Mouse (Mus musculus): ENCODE data around the gene Cldn4. TPM values are rescaled to one million over a fixed set of nuclear protein-coding genes. Genes with fewer than 3 reads are reported as not detected.

Cldn4 gene
- polyA plus RNA-seq, 1 experiment from 2014 or later, result 59.1 TPM

DNA sequence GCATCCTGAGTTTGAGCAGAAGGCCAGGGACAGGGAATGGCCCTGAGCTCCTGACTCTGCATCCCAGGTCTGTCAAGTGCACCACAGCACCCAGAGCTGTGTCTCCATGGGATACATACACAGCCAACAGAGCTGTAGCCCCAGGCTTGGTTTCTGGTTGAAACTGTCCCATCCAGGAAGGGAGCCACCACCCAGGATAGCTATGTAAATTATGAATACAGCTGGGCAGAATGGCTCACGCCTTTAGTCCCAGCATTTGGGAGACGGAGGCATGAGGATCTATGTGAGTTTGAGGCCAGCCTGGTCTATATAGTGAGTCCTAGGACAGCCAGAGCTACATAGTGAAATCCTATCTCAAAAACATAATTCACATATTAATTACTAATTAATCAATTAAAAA lies 16.7 kb downstream of the Cldn4 start:
- no peak for TF ChIP-seq CTCF (IDR thresholded peaks at IDR 0.05; ENCODE audit: low read depth)
- ATAC-seq (replicated peaks; ENCODE audit: low FRiP score, low read depth) (no peak), DNase-seq (ENCODE audit: low spot score) (no peak)
- no peaks in the 10 kb centered on the region for H3K27me3 ChIP-seq (ENCODE audit: insufficient read depth, low read length)
- no peak overlapping the region for H3K27ac ChIP-seq
- H3K4me2 ChIP-seq (ENCODE audit: low read length), result no peak overlapping the region
- H3K9ac ChIP-seq (ENCODE audit: low read depth, low read length), result no peak overlapping the region
- 90% methylated on average over 2 of the region's 2 CpGs for WGBS
- no peak overlapping the region for H3K4me3 ChIP-seq (replicated peaks; ENCODE audit: low read depth, low read length)
- no peaks in the 10 kb centered on the region for H3K9me3 ChIP-seq (replicated peaks; ENCODE audit: low read length)
- H3K4me1 ChIP-seq (replicated peaks; ENCODE audit: insufficient read depth, low read length), result no peaks in the 10 kb centered on the region
- peaks cover 5% of the 10 kb centered on the region; the same call in 1 of the 2 replicates for H3K36me3 ChIP-seq (ENCODE audit: insufficient read depth, low read length)

- H3K4me3 ChIP-seq (replicated peaks; ENCODE audit: low read depth, low read length), result no peak overlapping the region
- WGBS, result 69% methylated on average over 4 of the region's 4 CpGs
- no peak overlapping the region for H3K9ac ChIP-seq (ENCODE audit: low read depth, low read length)
- no peak overlapping the region for H3K27ac ChIP-seq
- no peaks in the 10 kb centered on the region for H3K36me3 ChIP-seq (ENCODE audit: insufficient read depth, low read length)
- DNase-seq (ENCODE audit: low spot score), result no peak
- H3K27me3 ChIP-seq (ENCODE audit: insufficient read depth, low read length), result no peaks in the 10 kb centered on the region
- H3K9me3 ChIP-seq (replicated peaks; ENCODE audit: low read length), result no peaks in the 10 kb centered on the region
- H3K4me2 ChIP-seq (ENCODE audit: low read length), result no peak overlapping the region
- ATAC-seq (replicated peaks; ENCODE audit: low FRiP score, low read depth), result no peak
- no peaks in the 10 kb centered on the region for H3K4me1 ChIP-seq (replicated peaks; ENCODE audit: insufficient read depth, low read length)
- TF ChIP-seq CTCF (IDR thresholded peaks at IDR 0.05; ENCODE audit: low read depth), result no peak
These were observed 20.0 kb downstream of the Cldn4 start for GRCm38 (mm10) chr5:134926726-134927125.

- no peak for DNase-seq (ENCODE audit: low spot score)
- no peak overlapping the region for H3K4me2 ChIP-seq (ENCODE audit: low read length)
- H3K27ac ChIP-seq, result no peak overlapping the region
- H3K4me1 ChIP-seq (replicated peaks; ENCODE audit: insufficient read depth, low read length), result no peaks in the 10 kb centered on the region
- no peak overlapping the region for H3K4me3 ChIP-seq (replicated peaks; ENCODE audit: low read depth, low read length)
- no peaks in the 10 kb centered on the region for H3K27me3 ChIP-seq (ENCODE audit: insufficient read depth, low read length)
- WGBS, result 65% methylated on average over 6 of the region's 6 CpGs
- H3K9ac ChIP-seq (ENCODE audit: low read depth, low read length), result no peak overlapping the region
- no peak for TF ChIP-seq CTCF (IDR thresholded peaks at IDR 0.05; ENCODE audit: low read depth)
- ATAC-seq (replicated peaks; ENCODE audit: low FRiP score, low read depth), result no peak
- no peaks in the 10 kb centered on the region for H3K36me3 ChIP-seq (ENCODE audit: insufficient read depth, low read length)
- no peaks in the 10 kb centered on the region for H3K9me3 ChIP-seq (replicated peaks; ENCODE audit: low read length)
These were observed 23.6 kb downstream of the Cldn4 start for GRCm38 (mm10) chr5:134923141-134923540.

- no peaks in the 10 kb centered on the region for H3K36me3 ChIP-seq (ENCODE audit: insufficient read depth, low read length)
- DNase-seq (ENCODE audit: low spot score) (no peak), ATAC-seq (replicated peaks; ENCODE audit: low FRiP score, low read depth) (no peak)
- H3K4me2 ChIP-seq (ENCODE audit: low read length), result no peak overlapping the region
- H3K4me1 ChIP-seq (replicated peaks; ENCODE audit: insufficient read depth, low read length), result no peaks in the 10 kb centered on the region
- H3K9ac ChIP-seq (ENCODE audit: low read depth, low read length), result no peak overlapping the region
- H3K9me3 ChIP-seq (replicated peaks; ENCODE audit: low read length), result no peaks in the 10 kb centered on the region
- no peak overlapping the region for H3K27ac ChIP-seq
- H3K27me3 ChIP-seq (ENCODE audit: insufficient read depth, low read length), result no peaks in the 10 kb centered on the region
- no peak overlapping the region for H3K4me3 ChIP-seq (replicated peaks; ENCODE audit: low read depth, low read length)
- 87% methylated on average over 8 of the region's 8 CpGs for WGBS
- TF ChIP-seq CTCF (IDR thresholded peaks at IDR 0.05; ENCODE audit: low read depth), result no peak
These were observed 25.6 kb downstream of the Cldn4 start for GRCm38 (mm10) chr5:134921106-134921505.

- 78% methylated on average over 6 of the region's 6 CpGs for WGBS
- H3K27ac ChIP-seq, result no peak overlapping the region
- DNase-seq (ENCODE audit: low spot score), result no peak
- no peaks in the 10 kb centered on the region for H3K27me3 ChIP-seq (ENCODE audit: insufficient read depth, low read length)
- H3K4me2 ChIP-seq (ENCODE audit: low read length), result no peak overlapping the region
- ATAC-seq (replicated peaks; ENCODE audit: low FRiP score, low read depth), result no peak
- no peaks in the 10 kb centered on the region for H3K4me1 ChIP-seq (replicated peaks; ENCODE audit: insufficient read depth, low read length)
- H3K9me3 ChIP-seq (replicated peaks; ENCODE audit: low read length), result no peaks in the 10 kb centered on the region
- H3K36me3 ChIP-seq (ENCODE audit: insufficient read depth, low read length), result no peaks in the 10 kb centered on the region
- no peak overlapping the region for H3K4me3 ChIP-seq (replicated peaks; ENCODE audit: low read depth, low read length)
- no peak for TF ChIP-seq CTCF (IDR thresholded peaks at IDR 0.05; ENCODE audit: low read depth)
- no peak overlapping the region for H3K9ac ChIP-seq (ENCODE audit: low read depth, low read length)
These were observed 26.5 kb downstream of the Cldn4 start for GRCm38 (mm10) chr5:134920106-134920687.

GRCm38 (mm10) chr5:134919097-134919496 lies 27.6 kb downstream of the Cldn4 start:
- no peak for TF ChIP-seq CTCF (IDR thresholded peaks at IDR 0.05; ENCODE audit: low read depth)
- no peak overlapping the region for H3K4me2 ChIP-seq (ENCODE audit: low read length)
- no peak overlapping the region for H3K4me3 ChIP-seq (replicated peaks; ENCODE audit: low read depth, low read length)
- no peak for ATAC-seq (replicated peaks; ENCODE audit: low FRiP score, low read depth)
- H3K4me1 ChIP-seq (replicated peaks; ENCODE audit: insufficient read depth, low read length), result no peaks in the 10 kb centered on the region
- no peaks in the 10 kb centered on the region for H3K36me3 ChIP-seq (ENCODE audit: insufficient read depth, low read length)
- no peaks in the 10 kb centered on the region for H3K9me3 ChIP-seq (replicated peaks; ENCODE audit: low read length)
- no peaks in the 10 kb centered on the region for H3K27me3 ChIP-seq (ENCODE audit: insufficient read depth, low read length)
- no peak for DNase-seq (ENCODE audit: low spot score)
- H3K9ac ChIP-seq (ENCODE audit: low read depth, low read length), result no peak overlapping the region
- 83% methylated on average over 3 of the region's 3 CpGs for WGBS
- H3K27ac ChIP-seq, result no peak overlapping the region

Measured in kidney, postnatal 0 days (tissue).